Mouse (Mus musculus) hindbrain, embryonic 10.5 days (tissue): ENCODE data around the gene Ccr7. TPM values are rescaled to one million over a fixed set of nuclear protein-coding genes. Genes with fewer than 3 reads are reported as not detected.

Source experiments
- DNase-seq: peaks from one replicate; pipeline ENCODE4 v3.0.0-alpha.2; 2017; ENCODE audit warnings: low spot score
- H3K27ac ChIP-seq: fragments of 300-500 bp; sonication (generic); 2 replicates; pipeline ENCODE4 v1.5.1; 2016; ENCODE audit warnings: mild to moderate bottlenecking, moderate library complexity
- H3K27me3 ChIP-seq: fragments of 300-500 bp; sonication (generic); 2 replicates; pipeline ENCODE4 v1.6.1; 2016; ENCODE audit warnings: mild to moderate bottlenecking; ENCODE audit not compliant: poor library complexity, insufficient read depth, severe bottlenecking
- H3K36me3 ChIP-seq: fragments of 300-500 bp; sonication (generic); 2 replicates; pipeline ENCODE4 v1.6.1; 2016; ENCODE audit warnings: mild to moderate bottlenecking, moderate library complexity
- H3K4me1 ChIP-seq: fragments of 300-500 bp; sonication (generic); replicated peaks from 2 replicates; pipeline ENCODE4 v1.6.1; 2016; ENCODE audit warnings: mild to moderate bottlenecking
- H3K4me3 ChIP-seq: fragments of 300-500 bp; sonication (generic); 2 replicates; pipeline ENCODE4 v1.5.1; 2016; ENCODE audit warnings: mild to moderate bottlenecking, moderate library complexity
- H3K9me3 ChIP-seq: fragments of 300-500 bp; sonication (generic); 2 replicates; pipeline ENCODE4 v1.6.1; 2016; ENCODE audit warnings: mild to moderate bottlenecking, moderate library complexity
- WGBS: fragments of 180-500 bp; shearing (Covaris S2); methylation state at CpG from one replicate; pipeline ENCODE4 v1.1.7; 2016; 5-methylcytosine and 5-hydroxymethylcytosine counted together
- polyA plus RNA-seq: library from polyadenylated mRNA; unstranded; fragments of >200 nt; fragmentation: Nextera tagmentation; extraction: Ambion mirVana; gene quantifications from 2 replicates; pipeline ENCODE4 v1.2.1, GENCODE M21; 2016

Ccr7 gene
- 0.21 and 0.25 TPM in 2 replicates for polyA plus RNA-seq

GRCm38 (mm10) chr11:99154987-99155641 is at the start of gene Ccr7:
TSS of gene Ccr7 (minus strand) at chr11:99155077.
- Histone ChIP-seq H3K27me3 (peaks cover 15% of the 10 kb centered on the region), H3K27ac (no peak within 1 kb of the TSS), H3K4me1 (peaks cover 6% of the 10 kb centered on the region; the same call in 1 of the 2 replicates), H3K4me3 (no peak within 1 kb of the TSS), H3K36me3 (no peaks in the 10 kb centered on the region), H3K9me3 (no peaks in the 10 kb centered on the region)
- DNase-seq: no peak
- 76% methylated on average over 12 of the region's 12 CpGs for WGBS

DNA sequence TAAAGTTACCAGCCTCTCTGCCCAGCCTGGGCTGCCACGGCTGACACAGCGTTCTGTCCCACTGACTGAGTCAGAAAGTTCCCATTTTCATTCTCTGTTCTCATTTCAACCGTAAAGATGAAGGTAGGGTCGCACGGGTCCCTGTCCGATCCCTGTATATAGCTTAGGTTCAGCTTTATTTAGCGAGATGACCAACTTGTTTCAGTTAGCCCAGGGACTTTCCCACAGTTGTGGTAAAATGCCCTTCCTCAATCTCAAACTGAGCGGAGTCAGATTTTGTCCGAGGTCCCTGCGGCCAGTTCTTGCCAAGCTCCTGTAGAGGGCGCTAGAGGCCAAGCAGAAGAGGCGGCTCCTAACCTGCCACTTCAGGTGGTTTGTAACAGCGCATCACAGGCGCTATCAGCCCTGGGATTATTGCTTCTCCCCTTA is 34.3 kb upstream of the Ccr7 start:
- Histone ChIP-seq H3K4me1 (no peaks in the 10 kb centered on the region), H3K9me3 (no peaks in the 10 kb centered on the region), H3K4me3 (no peak overlapping the region), H3K27ac (no peak overlapping the region), H3K36me3 (no peaks in the 10 kb centered on the region), H3K27me3 (0 out of 2 replicates have a peak, but pooled peaks cover 13% of the 10 kb centered on the region)
- 27% methylated on average over 14 of the region's 14 CpGs for WGBS
- peak; percentile 43 for DNase-seq

GRCm38 (mm10) chr11:99187348-99187747 is 32.5 kb upstream of the Ccr7 start:
- DNase-seq: no peak
- H3K27ac ChIP-seq: no peak overlapping the region
- H3K27me3 ChIP-seq: 0 out of 2 replicates have a peak, but pooled peaks cover 13% of the 10 kb centered on the region
- no peaks in the 10 kb centered on the region for H3K36me3 ChIP-seq
- H3K4me1 ChIP-seq: no peaks in the 10 kb centered on the region
- 87% methylated on average over 4 of the region's 4 CpGs for WGBS
- no peak overlapping the region for H3K4me3 ChIP-seq
- H3K9me3 ChIP-seq: no peaks in the 10 kb centered on the region

DNA sequence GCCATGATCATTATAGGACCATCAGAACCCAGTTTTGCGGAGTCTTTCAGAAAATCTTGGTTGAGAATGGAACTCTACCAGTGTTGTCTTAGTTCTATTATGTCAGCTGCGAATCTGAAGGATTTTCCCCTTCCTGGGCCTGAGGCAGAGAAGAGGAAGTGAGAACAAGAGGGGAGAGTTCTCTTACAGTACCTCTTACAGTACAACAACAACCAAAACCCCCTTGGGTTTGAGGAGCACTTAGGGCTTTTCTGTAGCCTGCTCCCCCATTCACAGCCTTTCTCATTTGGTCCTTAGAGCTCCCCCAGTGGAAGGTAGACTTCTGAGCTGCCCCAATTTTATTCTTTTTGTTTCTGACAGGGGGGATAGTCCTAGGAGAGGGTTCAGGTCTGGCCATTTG is 32.0 kb upstream of the Ccr7 start:
- Histone ChIP-seq H3K9me3 (no peaks in the 10 kb centered on the region), H3K4me3 (no peak overlapping the region), H3K27ac (no peak overlapping the region), H3K4me1 (no peaks in the 10 kb centered on the region), H3K27me3 (0 out of 2 replicates have a peak, but pooled peaks cover 13% of the 10 kb centered on the region), H3K36me3 (no peaks in the 10 kb centered on the region)
- DNase-seq: no peak
- 77% methylated on average over 2 of the region's 2 CpGs for WGBS

GRCm38 (mm10) chr11:99182575-99182974 is 27.7 kb upstream of the Ccr7 start:
- 86% methylated on average over 11 of the region's 11 CpGs for WGBS
- DNase-seq: no peak
- no peaks in the 10 kb centered on the region for H3K4me1 ChIP-seq
- no peaks in the 10 kb centered on the region for H3K36me3 ChIP-seq
- no peak overlapping the region for H3K27ac ChIP-seq
- no peak overlapping the region for H3K4me3 ChIP-seq
- 0 out of 2 replicates have a peak, but pooled peaks cover 3% of the 10 kb centered on the region for H3K9me3 ChIP-seq
- H3K27me3 ChIP-seq: 0 out of 2 replicates have a peak, but pooled peaks cover 3% of the 10 kb centered on the region

GRCm38 (mm10) chr11:99180071-99180470 is 25.2 kb upstream of the Ccr7 start:
- Histone ChIP-seq H3K4me1 (no peaks in the 10 kb centered on the region), H3K4me3 (no peak overlapping the region), H3K9me3 (0 out of 2 replicates have a peak, but pooled peaks cover 3% of the 10 kb centered on the region), H3K27me3 (no peaks in the 10 kb centered on the region), H3K27ac (no peak overlapping the region), H3K36me3 (no peaks in the 10 kb centered on the region)
- 88% methylated on average over 5 of the region's 5 CpGs for WGBS
- DNase-seq: no peak

- DNase-seq: no peak
- Histone ChIP-seq H3K4me1 (no peaks in the 10 kb centered on the region), H3K9me3 (0 out of 2 replicates have a peak, but pooled peaks cover 3% of the 10 kb centered on the region), H3K36me3 (no peaks in the 10 kb centered on the region), H3K4me3 (no peak overlapping the region), H3K27ac (no peak overlapping the region), H3K27me3 (no peaks in the 10 kb centered on the region)
- WGBS: 70% methylated on average over 2 of the region's 3 CpGs
Measured at GRCm38 (mm10) chr11:99177925-99178198, 23.0 kb upstream of the Ccr7 start.

DNA sequence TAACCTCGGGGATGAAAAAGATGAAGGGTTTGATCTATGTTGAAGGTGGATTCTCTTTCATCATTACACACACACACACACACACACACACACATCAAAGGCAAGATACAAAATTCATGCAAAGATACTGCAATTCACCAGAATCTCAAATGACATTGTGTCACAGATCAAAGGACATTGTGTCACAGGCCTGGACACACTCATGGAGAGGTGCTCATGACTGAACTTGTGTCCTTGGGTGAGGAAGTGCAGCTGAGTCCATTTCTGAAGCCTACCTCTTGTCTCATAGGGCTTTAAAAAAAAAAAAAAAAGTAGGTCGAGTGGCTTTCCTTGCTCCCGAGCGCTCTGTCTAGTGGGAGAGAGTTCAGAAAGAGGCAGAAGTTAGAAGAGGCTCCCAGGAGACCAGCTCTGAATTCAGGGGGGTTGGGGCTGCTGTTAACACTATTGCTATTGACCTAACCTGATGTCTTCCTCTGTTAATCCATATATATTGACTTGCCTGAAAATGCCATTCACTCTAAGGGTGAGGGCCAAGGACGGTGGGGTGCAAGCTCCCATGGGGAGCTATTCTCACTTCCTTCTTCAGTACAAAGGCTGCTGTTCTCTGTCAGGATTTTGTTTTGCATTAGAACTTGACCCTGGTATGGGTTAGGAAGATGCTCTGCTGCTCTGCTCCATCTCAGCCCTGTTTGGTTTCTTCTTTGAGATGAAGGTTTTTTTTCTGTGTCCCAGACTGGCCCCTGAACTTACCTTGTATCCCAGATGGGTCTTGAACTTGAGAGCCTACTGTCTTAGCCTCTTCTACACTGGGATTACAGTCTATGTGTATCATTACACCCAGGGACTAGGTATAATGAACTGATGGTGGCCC is 22.4 kb upstream of the Ccr7 start:
- no peaks in the 10 kb centered on the region for H3K4me1 ChIP-seq
- no peak overlapping the region for H3K27ac ChIP-seq
- H3K27me3 ChIP-seq: no peaks in the 10 kb centered on the region
- H3K36me3 ChIP-seq: no peaks in the 10 kb centered on the region
- H3K9me3 ChIP-seq: 0 out of 2 replicates have a peak, but pooled peaks cover 3% of the 10 kb centered on the region
- no peak for DNase-seq
- H3K4me3 ChIP-seq: no peak overlapping the region
- 71% methylated on average over 5 of the region's 5 CpGs for WGBS

DNA sequence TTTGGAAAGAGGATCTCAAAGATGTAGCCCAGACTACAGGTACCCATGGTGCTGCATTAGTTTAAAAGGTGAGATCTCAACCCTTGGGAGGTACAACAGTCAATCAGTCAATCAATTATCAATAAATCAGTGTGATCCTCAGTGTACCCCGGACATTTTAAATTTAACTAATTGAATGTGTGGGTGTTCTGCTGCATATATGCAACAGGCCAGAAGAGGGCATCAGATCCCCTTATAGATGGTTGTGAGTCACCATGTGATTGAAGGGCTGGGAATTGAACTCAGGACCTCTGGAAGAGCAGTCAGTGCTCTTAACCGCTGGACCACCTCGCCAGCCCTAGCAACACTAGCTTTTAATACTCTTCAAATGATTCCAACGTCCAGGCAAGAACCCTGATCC is 17.1 kb upstream of the Ccr7 start:
- H3K4me1 ChIP-seq: peaks cover 10% of the 10 kb centered on the region; the same call in 1 of the 2 replicates
- H3K4me3 ChIP-seq: no peak overlapping the region
- no peak overlapping the region for H3K27ac ChIP-seq
- H3K9me3 ChIP-seq: no peaks in the 10 kb centered on the region
- WGBS: 83% methylated on average over 4 of the region's 4 CpGs
- no peaks in the 10 kb centered on the region for H3K36me3 ChIP-seq
- no peaks in the 10 kb centered on the region for H3K27me3 ChIP-seq
- no peak for DNase-seq

GRCm38 (mm10) chr11:99171442-99171841 is 16.6 kb upstream of the Ccr7 start:
- Histone ChIP-seq H3K4me3 (no peak overlapping the region), H3K27ac (no peak overlapping the region), H3K4me1 (peaks cover 10% of the 10 kb centered on the region; the same call in 1 of the 2 replicates), H3K9me3 (no peaks in the 10 kb centered on the region), H3K27me3 (no peaks in the 10 kb centered on the region), H3K36me3 (no peaks in the 10 kb centered on the region)
- no peak for DNase-seq
- 76% methylated on average over 2 of the region's 2 CpGs for WGBS

GRCm38 (mm10) chr11:99170547-99171267 is 15.8 kb upstream of the Ccr7 start:
- 80% methylated on average over 12 of the region's 12 CpGs for WGBS
- Histone ChIP-seq H3K4me1 (peaks cover 10% of the 10 kb centered on the region; the same call in 1 of the 2 replicates), H3K27ac (no peak overlapping the region), H3K36me3 (no peaks in the 10 kb centered on the region), H3K27me3 (no peaks in the 10 kb centered on the region), H3K4me3 (no peak overlapping the region), H3K9me3 (no peaks in the 10 kb centered on the region)
- no peak for DNase-seq

DNA sequence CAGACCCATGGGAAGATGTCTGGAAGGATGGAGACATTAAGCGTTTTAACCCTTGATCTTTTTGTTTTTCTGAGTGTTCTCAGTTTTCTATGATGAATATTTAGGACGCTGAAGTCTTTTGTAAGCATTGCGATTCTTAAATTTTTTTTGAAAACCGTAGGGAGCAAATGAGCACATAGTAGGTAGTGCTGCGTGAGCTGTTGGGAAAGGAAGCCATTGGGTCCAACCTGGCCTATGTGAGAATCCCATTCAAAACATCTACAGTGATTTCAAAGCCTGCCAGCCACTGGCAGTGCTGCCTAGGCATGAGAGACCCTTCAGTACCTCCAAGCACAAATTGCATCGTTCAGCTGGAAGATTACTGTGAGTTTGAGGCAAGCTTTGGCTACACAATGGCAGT is 15.1 kb upstream of the Ccr7 start:
- 93% methylated on average over 6 of the region's 6 CpGs for WGBS
- H3K27ac ChIP-seq: no peak overlapping the region
- DNase-seq: no peak
- H3K9me3 ChIP-seq: no peaks in the 10 kb centered on the region
- H3K4me1 ChIP-seq: peaks cover 10% of the 10 kb centered on the region; the same call in 1 of the 2 replicates
- no peaks in the 10 kb centered on the region for H3K36me3 ChIP-seq
- H3K4me3 ChIP-seq: no peak overlapping the region
- H3K27me3 ChIP-seq: no peaks in the 10 kb centered on the region
